Mouse (Mus musculus): ENCODE measurements around the gene Efhd1. TPM values are rescaled to one million over a fixed set of nuclear protein-coding genes. Genes with fewer than 3 reads are reported as not detected.

Efhd1 gene
- total RNA-seq (2021): 10 to 100 TPM; 14.8 to 16.2 TPM
- long read RNA-seq, experiment 1, transcript Efhd1-201 (4 exons, 1,854 nt): major isoform, 17 of 20 reads
- long read RNA-seq, experiment 1, partial matches to known transcripts: 0 of 20 reads
- long read RNA-seq, experiment 1, other reads (novel, unspliced or antisense): 3 of 20 reads
- long read RNA-seq, experiment 2, transcript Efhd1-201 (4 exons, 1,854 nt): major isoform, 5 of 6 reads
- long read RNA-seq, experiment 2, partial matches to known transcripts: 0 of 6 reads
- long read RNA-seq, experiment 2, other reads (novel, unspliced or antisense): 0 of 6 reads

- DNase-seq: peak; percentile 57
Measured at GRCm38 (mm10) chr1:87264134-87265006, at the start of gene Efhd1. TSS of gene Efhd1 (plus strand) at chr1:87264363.

- DNase-seq: no peak
Measured at GRCm38 (mm10) chr1:87214748-87215147, 49.4 kb upstream of the Efhd1 start.

GRCm38 (mm10) chr1:87217938-87218337 is 46.2 kb upstream of the Efhd1 start:
- no peak for DNase-seq

- DNase-seq: no peak
Measured at GRCm38 (mm10) chr1:87225739-87226138, 38.4 kb upstream of the Efhd1 start.

- no peak for DNase-seq
Measured at GRCm38 (mm10) chr1:87226409-87227159, 37.6 kb upstream of the Efhd1 start.

- DNase-seq: peak; percentile 38
Measured at GRCm38 (mm10) chr1:87227160-87227550, 37.0 kb upstream of the Efhd1 start.

- DNase-seq: no peak
Measured at GRCm38 (mm10) chr1:87230606-87231005, 33.6 kb upstream of the Efhd1 start.

GRCm38 (mm10) chr1:87232197-87232596 is 32.0 kb upstream of the Efhd1 start:
- no peak for DNase-seq

GRCm38 (mm10) chr1:87239056-87239455 is 25.1 kb upstream of the Efhd1 start:
- DNase-seq: no peak

- no peak for DNase-seq
Measured at GRCm38 (mm10) chr1:87243021-87243420, 21.1 kb upstream of the Efhd1 start.

GRCm38 (mm10) chr1:87245430-87245829 is 18.7 kb upstream of the Efhd1 start:
- no peak for DNase-seq

GRCm38 (mm10) chr1:87245929-87246815 is 18.0 kb upstream of the Efhd1 start:
- DNase-seq: peak; percentile 84

- DNase-seq: no peak
Measured at GRCm38 (mm10) chr1:87252040-87252609, 12.0 kb upstream of the Efhd1 start.

- DNase-seq: no peak
Measured at GRCm38 (mm10) chr1:87255173-87255572, 9.0 kb upstream of the Efhd1 start.

GRCm38 (mm10) chr1:87257691-87258090 is 6.5 kb upstream of the Efhd1 start:
- DNase-seq: no peak

- DNase-seq: no peak
Measured at GRCm38 (mm10) chr1:87258484-87258883, 5.7 kb upstream of the Efhd1 start.

GRCm38 (mm10) chr1:87259316-87259715 is 4.8 kb upstream of the Efhd1 start:
- DNase-seq: no peak

- no peak for DNase-seq
Measured at GRCm38 (mm10) chr1:87263257-87263656, 906 bp upstream of the Efhd1 start.

GRCm38 (mm10) chr1:87263796-87264133 is 398 bp upstream of the Efhd1 start:
- DNase-seq: no peak

GRCm38 (mm10) chr1:87265200-87265599 is 1.0 kb downstream of the Efhd1 start:
- DNase-seq: no peak

GRCm38 (mm10) chr1:87266296-87267090 is 2.3 kb downstream of the Efhd1 start:
- DNase-seq: no peak

All from gastrocnemius, postnatal 10 days (tissue).